Comparison of ENCODE assay signal across 17 mouse cellular contexts in genomic region chr5:144872326-144872725, GRCm38 (mm10).
DNase-seq lines count a peak whose midpoint lies in the region; ATAC-seq lines count a peak whose summit lies in the region.
"Had no signal": no experiment of that assay in that cellular context is flagged by ENCODE, and none has a peak within 500 bp of the region (broad histone marks: within the 10 kb centered on the region; RNA-seq: fewer than 3 reads in every experiment).

No protein-coding gene starts in this region.

- WGBS in kidney, embryonic 14.5 days, result 67% methylated on average over 5 of the region's 5 CpGs
- WGBS in limb, embryonic 11.5 days, result 58% methylated on average over 5 of the region's 5 CpGs

- H3K27me3 ChIP-seq in kidney, embryonic 14.5 days (ENCODE audit: control insufficient read depth, insufficient read depth, low read length), result no peaks in the 10 kb centered on the region
- H3K27me3 ChIP-seq in limb, embryonic 11.5 days (ENCODE audit: control insufficient read depth, insufficient read depth, low read length), result no peaks in the 10 kb centered on the region
- H3K27me3 ChIP-seq: CH12.LX; heart, embryonic 15.5 days; limb, embryonic 13.5 days; liver, embryonic 15.5 days; midbrain, embryonic 15.5 days; neural tube, embryonic 15.5 days had no signal

- no peak for ATAC-seq in kidney, embryonic 14.5 days (ENCODE audit: low FRiP score, low TSS enrichment)
- no peak for ATAC-seq in limb, embryonic 11.5 days (ENCODE audit: insufficient number of reproducible peaks, low FRiP score, low TSS enrichment, low read depth)
- ATAC-seq: midbrain, embryonic 15.5 days had no signal

- no peak overlapping the region for H3K9ac ChIP-seq in kidney, embryonic 14.5 days (ENCODE audit: low read depth, low read length)
- no peak overlapping the region for H3K9ac ChIP-seq in limb, embryonic 11.5 days (ENCODE audit: low read length)
- H3K9ac ChIP-seq: heart, embryonic 15.5 days; limb, embryonic 13.5 days; liver, embryonic 15.5 days; midbrain, embryonic 15.5 days; neural tube, embryonic 15.5 days had no signal

- intact Hi-C loops in heart, postnatal 36 days (cut with DNase I), result loop anchor here (2.0 kb wide), 1 partner anchor 18 kb away; no protein-coding TSS in a partner anchor

- DNase-seq in heart, adult 11 months, result peak; percentile 93
- no peak for DNase-seq in heart, postnatal 36 days
- DNase-seq in kidney, postnatal 10 days, result peak; percentile 55
- DNase-seq in embryo, embryonic 10.5 days (ENCODE audit: low spot score), result peak; percentile 20
- DNase-seq in limb, embryonic 11.5 days (ENCODE audit: low spot score), result no peak
- no peak for DNase-seq in layer of hippocampus, postnatal 25 days (ENCODE audit: extremely low spot score in 1 of 2, low spot score in 1 of 2)
- DNase-seq in thymus, postnatal 0 days (ENCODE audit: low spot score), result no peak
- DNase-seq: cerebellum, adult 2 months; right cerebral cortex, postnatal 25 days had no signal

- no peaks in the 10 kb centered on the region for H3K9me3 ChIP-seq in kidney, embryonic 14.5 days (ENCODE audit: control insufficient read depth, low read length)
- no peaks in the 10 kb centered on the region for H3K9me3 ChIP-seq in limb, embryonic 11.5 days (ENCODE audit: control insufficient read depth, low read length)
- H3K9me3 ChIP-seq: forebrain, embryonic 10.5 days; heart, embryonic 15.5 days; limb, embryonic 13.5 days; liver, embryonic 15.5 days; midbrain, embryonic 15.5 days; neural tube, embryonic 15.5 days had no signal

- H3K36me3 ChIP-seq in kidney, embryonic 14.5 days (ENCODE audit: control insufficient read depth, insufficient read depth, low read length), result peaks cover 7% of the 10 kb centered on the region
- peaks cover 3% of the 10 kb centered on the region for H3K36me3 ChIP-seq in limb, embryonic 11.5 days (ENCODE audit: control insufficient read depth, insufficient read depth, low read length)
- H3K36me3 ChIP-seq: liver, embryonic 15.5 days had no signal

- H3K4me3 ChIP-seq in kidney, embryonic 14.5 days (ENCODE audit: low read length), result no peak overlapping the region
- H3K4me3 ChIP-seq in limb, embryonic 11.5 days (ENCODE audit: low read depth, low read length), result no peak overlapping the region
- H3K4me3 ChIP-seq: forebrain, embryonic 10.5 days; heart, embryonic 15.5 days; limb, embryonic 13.5 days; liver, embryonic 15.5 days; midbrain, embryonic 15.5 days; neural tube, embryonic 15.5 days had no signal

- H3K4me2 ChIP-seq in kidney, embryonic 14.5 days (replicated peaks; ENCODE audit: low read depth, low read length), result no peak overlapping the region
- no peak overlapping the region for H3K4me2 ChIP-seq in limb, embryonic 11.5 days (ENCODE audit: low read depth, severe bottlenecking)
- H3K4me2 ChIP-seq: heart, embryonic 15.5 days; limb, embryonic 13.5 days; liver, embryonic 15.5 days; midbrain, embryonic 15.5 days; neural tube, embryonic 15.5 days had no signal

- H3K27ac ChIP-seq in kidney, embryonic 14.5 days (ENCODE audit: low read depth, low read length), result no peak overlapping the region
- peak overlapping the region; percentile 21; the same call in 1 of the 2 replicates for H3K27ac ChIP-seq in limb, embryonic 11.5 days (replicated peaks; ENCODE audit: low read depth, low read length)
- H3K27ac ChIP-seq: forebrain, embryonic 10.5 days; heart, embryonic 15.5 days; limb, embryonic 13.5 days; liver, embryonic 15.5 days; midbrain, embryonic 15.5 days; neural tube, embryonic 15.5 days had no signal

- H3K4me1 ChIP-seq in kidney, embryonic 14.5 days (ENCODE audit: control insufficient read depth, insufficient read depth, low read length), result no peaks in the 10 kb centered on the region
- H3K4me1 ChIP-seq in limb, embryonic 11.5 days (ENCODE audit: control insufficient read depth, insufficient read depth, low read length), result peaks cover 3% of the 10 kb centered on the region; the same call in 1 of the 2 replicates
- H3K4me1 ChIP-seq: midbrain, embryonic 15.5 days; neural tube, embryonic 15.5 days had no signal

Comparison
In these comparisons a context has a peak if more than half of its experiments do, and no peak if none do; other contexts are left out.
1. DNase-seq: peak in heart, adult 11 months (single experiment), kidney, postnatal 10 days (single experiment) and embryo, embryonic 10.5 days (single experiment); none in heart, postnatal 36 days (0 of 2), limb, embryonic 11.5 days (single experiment), layer of hippocampus, postnatal 25 days (0 of 2) and thymus, postnatal 0 days (single experiment).